Mouse (Mus musculus): Measurements from ENCODE around the gene Rgs7bp.

- no peak for TF ChIP-seq CTCF (IDR thresholded peaks at IDR 0.05; ENCODE audit: low read depth)
- no peak for TF ChIP-seq EP300 (IDR thresholded peaks at IDR 0.05; ENCODE audit: low read depth)
Measured at GRCm38 (mm10) chr13:105100705-105101104, 46.0 kb upstream of the Rgs7bp start.

Measured in liver, postnatal 0 days (tissue).